Mouse (Mus musculus) layer of hippocampus, adult 9-10 months (tissue): ENCODE data around the gene Jak2.
A peak's percentile ranks its signal among the peaks of the same experiment; 100 is the strongest.

Experiments used
- DNase-seq: peaks from one replicate; pipeline ENCODE4 v3.0.0; 2022; ENCODE audit warnings: low spot score

The Jak2 gene

DNA sequence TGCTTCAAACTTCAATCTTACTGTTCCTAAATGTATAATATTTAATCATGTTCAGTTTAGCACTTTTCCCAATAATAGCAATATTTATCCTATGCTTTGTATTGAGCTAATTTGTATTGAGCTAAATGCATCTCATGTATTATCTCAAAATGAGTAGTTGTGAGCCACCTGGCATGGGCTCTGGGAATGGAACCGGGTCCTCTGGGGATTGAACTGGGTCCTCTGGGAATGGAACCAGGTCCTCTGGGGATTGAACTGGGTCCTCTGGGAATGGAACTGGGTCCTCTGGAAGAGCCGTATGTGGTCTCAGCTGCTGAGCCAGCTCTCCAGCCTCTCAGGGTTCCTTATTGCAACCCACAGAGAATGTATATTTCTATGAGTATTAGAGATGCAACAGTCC lies 50.5 kb downstream of the Jak2 start:
- no peak for DNase-seq

DNA sequence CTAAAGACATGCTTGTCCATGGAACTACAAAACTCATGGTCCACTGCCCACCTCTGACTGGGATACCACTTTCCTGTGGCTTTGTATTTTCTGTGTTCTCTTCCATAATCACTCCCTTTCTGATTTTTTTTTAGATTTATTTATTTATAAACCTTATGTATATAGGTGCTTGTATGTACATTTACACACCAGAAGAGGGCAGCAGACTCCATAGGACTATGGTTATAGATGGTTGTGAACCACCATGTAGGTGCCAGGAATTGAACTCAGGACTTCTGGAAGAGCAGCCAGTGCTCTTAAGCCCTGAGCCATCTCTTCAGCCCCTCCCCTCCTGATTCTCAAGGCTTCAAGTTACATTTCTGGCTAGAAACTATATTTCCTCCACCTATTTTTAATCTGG lies 57.2 kb downstream of the Jak2 start:
- no peak for DNase-seq

DNA sequence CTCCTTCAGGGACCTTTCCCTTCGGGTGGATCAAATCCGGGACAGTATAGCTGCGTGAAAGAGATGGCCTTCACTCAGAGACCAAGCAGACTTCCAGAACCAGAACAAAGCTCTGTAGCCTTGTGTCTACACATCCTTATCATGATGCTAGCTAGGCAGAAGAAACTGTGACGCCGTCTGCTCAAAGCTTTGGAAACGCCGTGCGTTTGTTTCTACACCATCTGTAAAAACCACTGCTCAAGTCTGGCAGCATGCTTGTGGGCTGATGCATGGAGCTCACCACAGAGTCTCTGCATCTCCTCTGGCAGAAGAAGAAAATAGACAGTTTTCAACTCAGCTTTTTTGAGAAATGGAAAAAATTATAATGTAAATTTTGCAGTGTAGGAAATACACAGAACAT lies 60.2 kb downstream of the Jak2 start:
- DNase-seq, result peak; percentile 31

DNA sequence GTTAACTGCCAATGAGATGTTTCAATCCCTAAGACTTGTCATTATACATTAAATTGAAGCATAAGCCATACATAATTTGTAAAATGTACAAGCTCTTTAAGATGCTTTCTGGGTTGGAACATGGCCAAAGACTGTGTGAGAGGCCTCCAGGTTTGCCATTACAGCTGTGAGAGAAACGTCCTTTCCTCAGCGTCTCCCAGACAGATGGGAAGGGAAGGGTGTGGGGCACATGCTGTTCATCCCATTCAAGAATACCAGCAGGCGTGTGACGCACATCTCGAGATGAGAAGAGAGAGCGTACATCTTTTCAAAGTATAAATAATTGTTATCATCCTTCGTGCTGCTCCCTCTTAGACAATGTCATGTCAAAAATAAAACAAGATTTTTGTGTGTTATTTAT lies 61.0 kb downstream of the Jak2 start:
- DNase-seq, result no peak

DNA sequence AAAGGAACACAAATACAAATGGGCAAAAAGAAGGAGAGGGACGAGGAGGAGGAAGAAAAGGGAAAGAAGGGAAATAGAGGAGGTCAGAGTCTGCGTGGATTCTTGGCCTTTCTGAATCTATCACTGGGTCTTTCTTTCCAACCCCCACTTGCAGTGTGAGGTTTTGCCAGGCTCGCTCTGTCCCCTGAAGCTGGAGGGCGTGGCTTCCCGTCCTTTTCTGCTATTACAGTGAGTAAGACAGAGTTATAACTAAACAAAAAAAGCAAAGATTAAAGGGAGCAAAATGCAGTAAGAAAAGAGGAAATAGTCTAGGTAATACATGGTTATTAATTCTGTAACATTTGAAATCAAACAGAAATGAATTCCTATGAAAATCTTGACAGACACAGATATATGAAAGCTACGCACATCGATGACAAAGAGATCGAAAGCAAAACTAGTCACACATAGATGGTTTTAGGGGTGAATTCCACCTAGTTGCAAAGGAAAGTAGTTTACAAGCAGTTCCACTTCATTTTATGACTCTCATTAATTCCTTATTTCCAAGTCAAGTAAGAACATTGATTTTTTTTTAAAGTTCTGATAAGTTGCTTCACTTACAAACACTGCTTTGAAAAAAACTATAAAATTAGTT lies 71.9 kb downstream of the Jak2 start:
- no peak for DNase-seq

DNA sequence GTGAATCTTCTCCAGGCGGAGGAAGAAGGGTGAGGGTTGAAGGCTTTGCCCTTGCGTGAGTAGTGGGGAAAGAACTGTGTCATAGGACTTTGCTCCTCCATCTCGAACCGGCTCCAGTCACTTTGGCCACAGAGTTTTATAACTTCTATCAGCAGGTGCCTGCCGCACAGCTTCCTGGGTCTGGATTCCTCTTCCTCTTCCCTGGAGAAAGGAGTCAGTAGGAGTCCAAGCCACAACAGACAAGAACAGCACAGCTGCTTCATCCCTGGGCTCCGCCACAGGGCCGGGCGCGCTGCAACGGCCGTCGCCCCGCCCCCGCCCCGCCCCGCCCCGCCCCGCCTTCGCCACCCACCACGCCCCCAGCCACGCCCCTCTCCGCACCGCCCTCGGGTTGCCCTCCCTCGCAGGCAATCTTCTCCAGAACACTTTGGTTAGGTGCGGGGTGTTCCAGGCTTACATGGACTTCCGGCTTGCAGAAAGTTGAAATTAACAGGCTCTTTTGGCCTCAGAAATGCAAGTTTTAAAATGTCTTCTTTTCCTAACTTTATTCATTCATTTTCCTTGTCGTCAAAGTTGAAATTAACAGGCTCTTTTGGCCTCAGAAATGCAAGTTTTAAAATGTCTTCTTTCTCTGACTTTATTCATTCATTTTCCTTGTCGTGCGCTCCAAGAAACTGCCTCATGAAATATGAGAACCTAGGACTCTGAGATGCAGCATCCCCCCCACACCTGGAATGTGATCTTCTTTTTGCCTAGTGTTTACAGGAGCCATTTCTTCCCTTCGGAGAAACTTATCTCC lies 73.6 kb downstream of the Jak2 start, which contains the start of gene Insl6:
Gene Insl6, minus strand, starts transcription at position 304 of the 799 bp plus-strand sequence.
- DNase-seq, result no peak

GRCm38 (mm10) chr19:29325852-29326180 lies 74.2 kb downstream of the Jak2 start:
- no peak for DNase-seq

DNA sequence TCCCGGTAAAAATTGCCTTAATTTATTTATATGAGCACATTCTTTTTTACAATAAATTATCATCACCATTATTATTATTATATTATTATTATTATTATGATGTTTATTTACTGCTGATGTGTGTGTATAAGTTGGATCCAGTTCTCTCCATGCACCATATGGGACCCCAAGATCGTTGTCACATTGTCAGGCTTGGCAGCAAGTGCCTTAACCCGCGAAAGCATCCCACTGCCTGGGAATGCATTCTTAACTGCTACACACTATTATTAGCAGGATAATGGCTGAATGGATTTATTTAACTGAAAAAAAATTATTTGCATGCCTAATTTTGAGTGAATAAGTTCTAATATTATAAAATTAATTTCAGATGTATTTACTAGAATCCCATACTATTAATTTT lies 74.8 kb downstream of the Jak2 start:
- no peak for DNase-seq

DNA sequence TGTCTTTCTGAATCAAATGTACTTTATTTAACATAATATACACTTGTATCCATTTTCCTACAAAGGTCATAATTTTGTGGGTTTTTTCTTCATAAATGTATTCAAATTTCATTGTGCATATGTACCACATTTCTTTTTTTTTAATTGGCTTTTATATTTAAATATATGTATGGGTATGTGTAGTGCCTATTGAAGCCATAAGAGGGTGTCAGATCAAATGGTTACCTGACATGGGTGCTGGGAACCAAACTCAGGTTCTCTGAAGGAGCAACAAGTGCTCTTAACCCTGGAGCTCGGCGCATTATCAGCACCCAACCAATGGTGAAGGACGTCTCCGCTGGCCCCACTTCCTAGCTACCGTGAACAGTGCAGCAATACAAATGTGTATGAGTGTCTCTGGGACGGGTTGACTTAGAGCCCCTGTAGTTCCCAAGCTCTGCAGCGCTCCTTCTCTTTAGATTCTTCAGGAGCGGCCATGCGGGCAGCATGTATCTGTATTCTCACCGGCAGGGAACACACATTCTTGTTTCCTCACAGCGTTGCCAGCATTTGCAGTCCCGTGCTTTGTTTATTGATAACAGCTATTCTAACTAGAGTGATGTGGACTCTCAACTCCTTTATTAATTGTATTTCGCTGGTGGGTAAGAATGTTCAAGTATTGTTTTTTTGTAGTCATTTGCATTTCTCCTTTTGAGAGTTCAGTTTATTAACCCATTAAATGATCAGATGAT lies 75.4 kb downstream of the Jak2 start:
- no peak for DNase-seq

- no peak for DNase-seq
Observed at GRCm38 (mm10) chr19:29334068-29334745, 82.6 kb downstream of the Jak2 start, which contains the start of gene Rln1. Gene Rln1 (minus strand): TSS chr19:29334670.

DNA sequence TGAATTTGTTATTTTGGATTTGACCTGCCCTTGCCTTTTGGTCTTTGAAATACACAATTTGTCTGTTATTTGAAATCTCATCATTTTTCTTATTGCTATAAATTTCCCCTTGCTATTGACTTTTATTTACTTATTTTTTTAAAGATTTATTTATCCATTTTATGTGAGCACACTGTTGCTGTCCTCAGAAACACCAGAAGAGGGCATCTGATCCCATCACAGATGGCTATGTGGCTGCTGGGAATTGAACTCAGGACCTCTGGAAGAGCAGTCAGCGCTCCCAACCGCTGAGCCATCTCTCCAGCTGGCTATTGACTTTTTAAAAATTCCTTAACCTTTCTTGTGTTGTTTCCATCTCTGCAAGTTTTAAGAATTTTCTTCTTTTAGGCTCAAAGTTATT lies 85.0 kb downstream of the Jak2 start:
- DNase-seq, result no peak

GRCm38 (mm10) chr19:29341029-29341428 lies 89.4 kb downstream of the Jak2 start:
- no peak for DNase-seq

- no peak for DNase-seq
Observed at GRCm38 (mm10) chr19:29342281-29342680, 90.7 kb downstream of the Jak2 start.

- DNase-seq, result no peak
Observed at GRCm38 (mm10) chr19:29344868-29345267, 93.2 kb downstream of the Jak2 start.

GRCm38 (mm10) chr19:29345636-29346035 lies 94.0 kb downstream of the Jak2 start:
- no peak for DNase-seq

DNA sequence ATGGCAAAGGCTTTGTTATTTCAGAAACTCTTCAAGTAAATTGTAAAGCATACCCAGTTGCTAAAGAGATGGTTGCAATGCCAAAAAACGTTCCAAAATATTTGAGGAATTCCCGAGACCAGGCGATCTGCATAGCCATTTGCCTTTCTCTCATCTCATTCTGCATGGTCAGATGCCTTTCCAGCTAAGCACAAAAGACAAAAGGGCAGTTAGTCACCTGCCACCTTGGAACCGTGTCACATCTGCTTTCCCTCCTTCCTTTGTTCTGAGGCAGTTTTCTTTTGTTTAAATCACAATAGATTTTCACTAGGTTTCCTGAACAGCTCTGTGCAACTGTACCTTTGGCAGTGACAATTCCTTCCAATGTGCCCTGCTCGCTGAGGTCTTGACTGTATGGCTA lies 99.4 kb downstream of the Jak2 start:
- no peak for DNase-seq

GRCm38 (mm10) chr19:29354895-29355877 lies 103.6 kb downstream of the Jak2 start:
- no peak for DNase-seq

DNA sequence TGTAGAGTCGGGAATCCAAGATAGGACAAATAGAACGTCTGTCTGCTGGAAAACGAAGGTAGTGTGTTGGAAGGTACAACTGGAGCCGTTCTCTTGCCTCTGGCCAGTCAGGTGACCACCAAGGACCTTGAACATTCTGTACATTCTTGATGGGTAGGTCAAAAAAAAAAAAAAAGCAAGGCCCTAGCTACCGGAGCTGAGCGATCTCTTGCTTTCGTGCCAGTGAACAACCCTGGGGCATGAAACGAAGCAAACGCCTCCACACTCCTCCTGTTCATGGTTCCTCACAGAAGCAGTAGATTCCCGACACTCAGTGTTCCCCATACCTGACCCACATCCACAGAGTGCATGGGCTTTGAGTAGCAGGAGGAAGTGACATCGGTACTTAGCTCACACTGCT lies 104.7 kb downstream of the Jak2 start:
- no peak for DNase-seq

GRCm38 (mm10) chr19:29360251-29360650 lies 108.6 kb downstream of the Jak2 start:
- DNase-seq, result no peak

GRCm38 (mm10) chr19:29361468-29362130 lies 110.0 kb downstream of the Jak2 start:
- peak; percentile 79 for DNase-seq
